Mouse (Mus musculus) adrenal gland, postnatal 10 days (tissue): ENCODE measurements around the gene Abcg4. TPM values are rescaled to one million over a fixed set of nuclear protein-coding genes. Genes with fewer than 3 reads are reported as not detected.

Experiments
- DNase-seq: peaks from one replicate; pipeline ENCODE4 v3.0.0; 2021; ENCODE audit warnings: mixed read lengths
- microRNA-seq: library from miRNA; unstranded; fragments of <30 nt; microRNA quantifications from one replicate; pipeline ENCODE4 v1.2.0, GENCODE M21; 2021
- total RNA-seq, 2 experiments: library from RNA; stranded (reverse); gene quantifications; 2 replicates each; pipeline ENCODE4 v1.2.3; 2021

The Abcg4 gene
- total RNA-seq, 2 experiments from 2014 or later = 15.0 to 23.1 TPM

DNA sequence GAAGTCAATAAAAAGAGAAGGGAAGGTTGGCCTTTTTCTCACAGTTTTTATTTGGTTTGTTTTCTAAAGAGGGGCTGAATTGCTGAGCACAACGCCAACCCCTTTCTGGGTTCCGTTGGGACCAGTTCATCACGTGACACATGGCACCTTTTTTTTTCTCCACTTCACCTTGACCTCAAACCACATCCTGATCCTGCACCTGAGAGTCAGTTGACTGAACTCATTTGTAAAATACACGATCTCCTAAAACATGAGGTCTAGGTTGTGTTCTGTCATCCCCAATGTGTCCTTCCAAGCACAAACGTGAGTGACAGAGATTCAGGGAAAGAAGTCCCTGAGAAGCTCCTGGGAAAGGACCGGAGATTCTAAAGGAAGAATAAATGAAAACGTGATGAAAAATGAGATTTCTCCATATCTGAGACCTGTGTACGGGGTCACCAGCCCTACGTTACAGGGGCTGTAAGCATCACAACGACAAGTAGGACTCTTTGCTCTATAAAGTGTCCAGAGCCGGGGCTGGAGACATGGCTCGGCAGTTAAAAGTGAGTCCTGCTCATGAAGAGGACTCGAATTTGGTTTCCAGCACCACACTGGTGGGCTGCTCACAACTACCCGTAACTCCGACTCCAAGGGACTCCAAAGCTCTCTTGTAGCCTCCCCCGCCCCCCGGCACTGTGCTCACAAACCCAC is 49.8 kb downstream of the Abcg4 start:
- no peak for DNase-seq

DNA sequence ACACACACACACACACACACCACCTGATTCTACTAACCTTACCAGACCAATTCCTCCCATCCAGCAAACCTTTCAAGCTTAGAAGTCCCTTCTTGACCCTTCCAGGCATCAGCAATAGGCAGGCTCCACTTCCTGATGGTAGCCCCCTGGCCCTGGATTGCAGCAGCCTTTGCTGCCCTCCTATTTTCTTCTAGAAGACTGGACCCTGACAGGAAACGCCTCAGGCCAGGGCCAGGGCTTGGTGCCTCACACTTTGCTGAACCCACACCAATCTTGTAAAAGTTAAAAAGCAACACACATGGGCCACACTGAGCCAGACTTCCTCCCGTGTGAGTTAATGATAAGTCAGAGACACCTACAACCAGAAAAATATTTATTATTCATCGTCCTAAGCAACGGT is 51.3 kb downstream of the Abcg4 start:
- DNase-seq = no peak

DNA sequence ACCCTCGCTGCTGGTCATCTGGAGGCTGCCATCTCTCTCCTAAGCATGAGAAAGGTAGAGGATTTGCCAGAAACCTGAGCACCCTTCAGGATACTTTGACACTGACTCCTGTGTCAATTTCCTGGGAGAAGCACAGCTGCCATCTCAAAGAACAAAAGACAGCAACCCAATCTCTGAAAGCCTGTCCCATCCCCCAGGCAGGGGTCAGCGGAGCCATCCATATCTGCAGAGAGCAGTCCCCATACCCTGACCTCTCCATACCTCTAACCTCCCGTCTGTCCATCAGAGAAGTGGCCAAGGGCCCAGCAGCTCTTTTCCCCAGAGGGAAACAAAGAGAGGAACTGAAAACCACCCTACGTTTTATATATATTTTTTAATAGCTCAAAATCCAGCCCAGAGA is 51.8 kb downstream of the Abcg4 start:
- DNase-seq = no peak

DNA sequence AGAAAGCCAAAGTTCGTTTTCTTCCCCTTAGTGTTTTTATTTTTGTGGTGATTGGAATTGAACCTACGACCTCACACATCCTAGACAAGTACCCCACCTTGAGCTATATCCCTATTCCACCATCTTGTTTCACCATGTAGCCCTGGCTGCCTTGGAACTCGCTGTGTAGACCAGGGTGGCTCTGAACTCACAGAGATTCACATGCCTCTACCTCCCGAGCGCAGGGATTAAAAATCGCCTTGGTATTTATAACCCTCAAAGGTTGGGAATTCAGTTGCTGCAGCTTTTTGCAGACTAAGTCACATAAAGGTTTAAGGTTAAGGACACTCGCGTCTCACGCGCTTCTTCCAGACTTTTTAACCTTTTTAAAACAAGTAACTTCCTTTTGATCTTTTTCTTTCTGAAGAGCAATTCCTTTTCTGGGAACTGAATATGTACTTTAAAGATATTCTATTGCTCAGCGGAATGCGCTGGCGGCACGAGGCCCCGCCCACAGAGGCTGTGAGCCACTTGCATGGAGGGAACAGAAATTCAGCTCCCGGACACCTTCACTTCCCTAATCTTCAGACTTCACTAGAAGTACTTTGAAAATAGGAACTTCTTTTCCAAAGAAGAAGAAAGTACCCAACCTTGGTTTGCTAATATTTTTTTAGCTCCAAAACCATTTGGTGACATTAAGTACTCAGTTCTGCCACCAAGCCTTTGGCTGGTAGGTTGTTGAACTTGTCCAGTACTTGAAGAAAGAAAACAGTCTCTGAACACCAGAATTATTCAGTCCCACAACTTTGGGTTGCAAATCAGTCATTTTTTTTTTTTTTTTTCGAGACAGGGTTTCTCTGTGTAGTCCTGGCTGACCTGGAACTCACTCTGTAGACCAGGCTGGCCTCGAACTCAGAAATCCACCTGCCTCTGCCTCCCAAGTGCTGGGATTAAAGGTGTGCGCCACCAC is 53.7 kb downstream of the Abcg4 start:
- peak; percentile 75 for DNase-seq

DNA sequence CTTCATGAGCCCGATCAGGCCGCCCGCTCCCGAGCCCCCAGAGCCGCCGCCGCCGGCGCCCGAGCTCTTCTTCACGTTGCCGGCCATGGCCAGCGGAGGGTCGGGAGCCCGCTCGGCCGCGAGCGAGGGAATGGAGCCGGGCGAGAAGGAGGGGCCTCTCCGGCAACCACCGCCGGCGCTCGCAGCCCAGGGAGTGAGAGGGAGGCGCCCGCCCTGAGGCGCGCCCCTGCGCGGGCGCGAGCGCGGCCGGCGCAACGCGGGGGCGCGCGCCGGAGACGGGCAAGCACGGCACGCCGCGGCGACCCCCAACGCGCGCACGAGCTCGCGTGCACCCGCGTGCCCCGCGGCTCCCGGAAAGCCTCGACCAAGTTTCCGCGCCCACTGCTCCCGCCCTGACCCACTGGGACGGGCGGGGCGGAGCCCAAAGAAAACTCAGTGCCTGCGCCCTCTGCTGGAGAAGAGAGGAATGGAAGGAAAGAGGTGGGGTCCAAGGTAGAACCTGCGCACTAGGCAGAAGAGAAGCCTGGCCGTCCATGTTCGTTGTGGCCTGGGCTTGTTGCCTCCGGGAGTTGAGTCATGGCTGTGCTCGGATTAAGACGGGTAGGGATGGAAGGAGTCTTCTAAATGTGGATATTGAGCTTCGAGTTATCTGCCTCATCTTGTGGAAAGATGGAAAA is 54.5 kb downstream of the Abcg4 start, which contains the start of gene Cbl:
Gene Cbl, minus strand, starts transcription at position 248 of the 677 bp plus-strand sequence.
- DNase-seq = peak; percentile 99

DNA sequence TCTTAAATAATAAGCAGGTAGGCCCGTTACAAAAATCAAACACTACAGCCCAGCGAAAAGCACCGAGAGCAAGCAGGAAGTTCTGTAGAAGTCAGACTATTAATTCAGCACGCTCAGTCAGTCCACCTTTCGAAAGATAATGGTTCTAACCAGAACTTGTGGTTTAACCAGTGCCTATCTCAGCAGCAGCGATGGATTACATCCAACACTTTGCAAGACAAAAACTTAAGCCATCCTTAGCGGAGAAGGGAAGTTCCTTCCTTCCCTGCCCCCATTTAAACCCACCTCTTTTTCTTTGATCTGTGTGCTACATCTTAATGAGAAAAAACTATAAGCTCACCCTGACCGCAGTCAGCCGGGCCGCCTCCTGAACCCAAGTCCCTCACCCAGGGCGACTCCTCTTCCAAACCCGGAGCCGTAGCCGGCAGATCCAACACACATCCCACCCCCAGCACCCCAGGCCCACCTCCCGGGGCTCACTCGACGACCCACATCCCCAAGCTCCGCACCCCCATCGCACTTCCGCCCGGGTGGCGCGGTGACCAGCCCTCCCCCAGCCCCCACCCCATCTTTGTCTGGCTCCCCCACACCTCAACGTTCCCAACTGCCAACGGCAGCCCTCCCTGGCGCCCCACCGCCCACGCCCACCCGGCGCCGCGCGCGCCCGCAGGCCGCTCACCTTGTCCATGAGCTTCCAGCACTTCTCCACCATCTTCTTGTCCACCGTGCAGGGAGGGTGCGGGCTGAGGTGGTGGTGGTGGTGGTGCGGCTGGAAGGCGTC is 55.2 kb downstream of the Abcg4 start:
- DNase-seq = no peak

DNA sequence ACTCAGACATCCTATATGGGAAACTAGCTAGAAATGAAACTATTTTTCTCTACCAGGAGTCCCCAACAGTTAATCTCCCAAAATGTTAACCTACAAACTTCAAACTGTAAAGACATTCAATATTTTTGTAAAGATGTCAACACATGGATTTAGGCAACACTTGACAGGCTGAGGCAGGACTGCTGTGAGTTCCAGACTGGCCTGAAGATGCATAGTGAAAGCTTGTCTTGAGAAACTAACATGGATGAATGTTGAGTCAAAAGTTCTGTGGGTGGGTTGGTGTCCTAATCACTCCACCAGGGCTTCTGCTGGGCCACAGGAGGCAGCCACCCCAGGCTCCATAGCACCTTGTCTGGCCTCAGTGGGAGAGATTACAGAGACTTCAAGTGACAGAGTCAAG is 56.8 kb downstream of the Abcg4 start:
- no peak for DNase-seq

DNA sequence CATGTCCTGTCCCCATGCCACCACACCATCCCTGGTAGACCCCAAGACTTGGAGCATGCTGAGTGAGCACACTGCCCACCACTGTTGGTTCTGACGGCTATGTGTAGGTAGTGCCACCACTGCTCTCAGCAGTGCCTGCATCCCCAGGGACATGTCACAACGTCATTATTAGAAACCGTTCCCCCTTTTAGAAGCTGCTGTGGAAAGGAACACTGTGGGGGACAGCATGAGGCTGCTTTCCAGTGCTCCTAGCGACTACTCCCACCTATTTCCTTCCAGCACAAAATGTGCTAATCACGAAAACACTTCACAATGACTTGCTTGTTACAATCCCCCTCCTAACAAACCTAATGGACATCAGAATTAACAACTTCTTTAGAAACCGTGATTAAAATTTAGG is 62.4 kb downstream of the Abcg4 start:
- DNase-seq = no peak

Small RNA genes within 50 kb of the gene (microRNA-seq; reads per million reads assigned to microRNA genes)
- gene Gm44335 = not detected

Other genes with a start within 250 kb of the Abcg4 start
- 10 to 100 TPM; 44.2 to 44.9 TPM for gene Thy1, start 245.2 kb downstream of the Abcg4 start, total RNA-seq
- gene Usp2, start 221.6 kb downstream of the Abcg4 start, total RNA-seq = 10 to 100 TPM; 36.4 to 52.2 TPM
- under 1 TPM in 1 of 2 experiments, not detected in 1; 0.30 TPM for gene Mfrp, start 186.9 kb downstream of the Abcg4 start, total RNA-seq
- 10 to 100 TPM; 16.7 to 21.9 TPM for gene C1qtnf5, start 181.4 kb downstream of the Abcg4 start, total RNA-seq
- gene Gm49380, start 175.1 kb downstream of the Abcg4 start, total RNA-seq = under 1 TPM in 1 of 2 experiments, not detected in 1; 0.51 TPM
- 10 to 100 TPM; 29.3 to 35.5 TPM for gene Rnf26, start 175.1 kb downstream of the Abcg4 start, total RNA-seq
- 100 to 1,000 TPM in 1 of 2 experiments, 10 to 100 TPM in 1; 85.0 to 114 TPM for gene Mcam, start 154.1 kb downstream of the Abcg4 start, total RNA-seq
- 10 to 100 TPM; 28.2 to 32.4 TPM for gene Cbl, start 54.6 kb downstream of the Abcg4 start, total RNA-seq
- 1 to 10 TPM; 1.5 to 1.6 TPM for gene Ccdc153, start 47.9 kb downstream of the Abcg4 start, total RNA-seq
- gene Pdzd3, start 37.1 kb downstream of the Abcg4 start, total RNA-seq = under 1 TPM in 1 of 2 experiments, not detected in 1; 0.48 TPM
- gene Nlrx1, start 20.0 kb downstream of the Abcg4 start, total RNA-seq = 10 to 100 TPM; 23.1 to 30.6 TPM
- gene Hinfp, start 17.1 kb upstream of the Abcg4 start, total RNA-seq = 10 to 100 TPM; 17.3 to 24.4 TPM
- 10 to 100 TPM; 19.3 to 25.1 TPM for gene C2cd2l, start 31.7 kb upstream of the Abcg4 start, total RNA-seq
- gene Dpagt1, start 37.4 kb upstream of the Abcg4 start, total RNA-seq = 10 to 100 TPM; 25.2 to 27.7 TPM
- gene H2afx, start 46.1 kb upstream of the Abcg4 start, total RNA-seq = 10 to 100 TPM; 87.2 to 99.6 TPM
- gene Hmbs, start 55.6 kb upstream of the Abcg4 start, total RNA-seq = 100 to 1,000 TPM in 1 of 2 experiments, 10 to 100 TPM in 1; 86.7 to 101 TPM
- 10 to 100 TPM; 42.3 to 47.3 TPM for gene Vps11, start 73.1 kb upstream of the Abcg4 start, total RNA-seq
- gene Hyou1, start 90.9 kb upstream of the Abcg4 start, total RNA-seq = 100 to 1,000 TPM in 1 of 2 experiments, 10 to 100 TPM in 1; 97.2 to 121 TPM
- gene Slc37a4, start 108.2 kb upstream of the Abcg4 start, total RNA-seq = 10 to 100 TPM; 30.6 to 44.8 TPM
- 1,000 to 10,000 TPM; 1,303 to 1,311 TPM for gene Rps25, start 118.5 kb upstream of the Abcg4 start, total RNA-seq
- 10 to 100 TPM; 65.4 to 70.9 TPM for gene Trappc4, start 119.0 kb upstream of the Abcg4 start, total RNA-seq
- 10 to 100 TPM; 15.4 to 20.7 TPM for gene Ccdc84, start 130.0 kb upstream of the Abcg4 start, total RNA-seq
- not detected for gene Foxr1, start 152.5 kb upstream of the Abcg4 start, total RNA-seq
- gene Upk2, start 166.4 kb upstream of the Abcg4 start, total RNA-seq = not detected
- gene Bcl9l, start 194.2 kb upstream of the Abcg4 start, total RNA-seq = 10 to 100 TPM; 64.6 to 72.6 TPM